Comparison of ENCODE assay signal across 9 mouse cellular contexts in the genomic region with DNA sequence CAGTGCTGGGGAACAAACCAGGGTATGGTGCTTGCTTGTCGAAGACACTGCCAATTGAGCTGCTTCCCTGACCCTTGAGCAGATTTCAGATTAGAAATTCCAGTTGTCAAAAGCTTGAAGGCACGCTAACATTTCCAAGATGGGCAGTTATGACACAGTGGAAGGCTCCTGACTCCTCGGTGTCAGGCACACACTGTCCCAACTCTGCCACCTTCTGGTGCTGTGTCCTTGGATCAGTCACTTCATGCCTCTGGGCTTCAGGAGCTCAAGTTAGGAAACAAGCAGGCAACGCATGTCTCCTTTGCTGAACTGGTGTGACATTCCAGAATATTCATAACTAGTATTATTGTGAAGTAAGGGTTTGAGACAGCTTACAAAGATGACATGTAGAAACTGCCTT. TPM values are rescaled to one million over a fixed set of nuclear protein-coding genes. Genes with fewer than 3 reads are reported as not detected.
DNase-seq lines count a peak whose midpoint lies in the region; ATAC-seq and TF ChIP-seq lines count a peak whose summit lies in the region.
"Had no signal": no experiment of that assay in that cellular context is flagged by ENCODE, and none has a peak within 500 bp of the region (broad histone marks: within the 10 kb centered on the region; RNA-seq: fewer than 3 reads in every experiment).

No protein-coding gene starts in this region.

- no peak for TF ChIP-seq EP300 in liver, embryonic 14.5 days (IDR thresholded peaks at IDR 0.05; ENCODE audit: low read depth)

- WGBS in liver, embryonic 14.5 days (ENCODE audit: insufficient replicate concordance), result 35% methylated on average over 4 of the region's 4 CpGs
- WGBS in hindbrain, embryonic 13.5 days, result 75% methylated on average over 4 of the region's 4 CpGs

- no peaks in the 10 kb centered on the region for H3K36me3 ChIP-seq in liver, embryonic 14.5 days (replicated peaks; ENCODE audit: control insufficient read depth, insufficient read depth, low read depth)
- H3K36me3 ChIP-seq in hindbrain, embryonic 13.5 days, result no peaks in the 10 kb centered on the region
- H3K36me3 ChIP-seq: limb, embryonic 15.5 days had no signal

- H3K27me3 ChIP-seq in liver, embryonic 14.5 days (ENCODE audit: control insufficient read depth, insufficient read depth, low read length), result no peaks in the 10 kb centered on the region
- H3K27me3 ChIP-seq in hindbrain, embryonic 13.5 days, result no peaks in the 10 kb centered on the region
- H3K27me3 ChIP-seq: limb, embryonic 15.5 days had no signal

- no peak for ATAC-seq in liver, embryonic 14.5 days (ENCODE audit: insufficient read depth)
- no peak for ATAC-seq in hindbrain, embryonic 13.5 days (ENCODE audit: low FRiP score)

- no peak for DNase-seq in gastrocnemius, adult 2 months
- DNase-seq in gastrocnemius, postnatal 25 days, result no peak
- peak; percentile 31 for DNase-seq in A20 (ENCODE audit: low read depth, low spot score)
- peak; percentile 55 for DNase-seq in brain, adult 2 months (ENCODE audit: low read depth, low spot score)
- no peak for DNase-seq in liver, embryonic 14.5 days (ENCODE audit: low read depth in 3 of 3, low spot score in 3 of 3)
- no peak for DNase-seq in natural killer cell, adult 2 months (ENCODE audit: low spot score in 2 of 2)
- DNase-seq in layer of hippocampus, postnatal 10 days (ENCODE audit: low spot score in 2 of 2), result no peak

- H3K9me3 ChIP-seq in liver, embryonic 14.5 days (ENCODE audit: control insufficient read depth, low read length), result no peaks in the 10 kb centered on the region
- H3K9me3 ChIP-seq in hindbrain, embryonic 13.5 days, result no peaks in the 10 kb centered on the region
- H3K9me3 ChIP-seq: limb, embryonic 15.5 days had no signal

- intact Hi-C loops in gastrocnemius, adult 2 months (cut with DNase I), result loop anchor here (10.0 kb wide), 1 partner anchor 157 kb away; no protein-coding TSS in a partner anchor

- no peak overlapping the region for H3K9ac ChIP-seq in liver, embryonic 14.5 days (replicated peaks)
- no peak overlapping the region for H3K9ac ChIP-seq in hindbrain, embryonic 13.5 days
- H3K9ac ChIP-seq: limb, embryonic 15.5 days had no signal

- no peak overlapping the region for H3K4me2 ChIP-seq in liver, embryonic 14.5 days (ENCODE audit: low read depth)
- H3K4me2 ChIP-seq in hindbrain, embryonic 13.5 days, result no peak overlapping the region
- H3K4me2 ChIP-seq: limb, embryonic 15.5 days had no signal

- H3K27ac ChIP-seq in gastrocnemius, adult 2 months, result no peak overlapping the region
- no peak overlapping the region for H3K27ac ChIP-seq in liver, embryonic 14.5 days
- H3K27ac ChIP-seq in hindbrain, embryonic 13.5 days, result no peak overlapping the region
- H3K27ac ChIP-seq: limb, embryonic 15.5 days had no signal

- peak; percentile 54 for TF ChIP-seq CTCF in gastrocnemius, adult 2 months (IDR thresholded peaks at IDR 0.05)
- peak; percentile 60 for TF ChIP-seq CTCF in liver, embryonic 14.5 days (IDR thresholded peaks at IDR 0.05; ENCODE audit: low read depth)

- no peak overlapping the region for H3K4me3 ChIP-seq in gastrocnemius, adult 2 months
- no peak overlapping the region for H3K4me3 ChIP-seq in liver, embryonic 14.5 days (ENCODE audit: insufficient read depth in 1 of 2, low read depth in 2 of 2, low read length in 2 of 2)
- no peak overlapping the region for H3K4me3 ChIP-seq in hindbrain, embryonic 13.5 days
- H3K4me3 ChIP-seq: limb, embryonic 15.5 days had no signal

- H3K4me1 ChIP-seq in liver, embryonic 14.5 days (replicated peaks; ENCODE audit: control insufficient read depth in 2 of 2, insufficient read depth in 2 of 2, low read length in 1 of 2), result peaks cover 0 to 17% of the 10 kb centered on the region in 2 experiments; a peak in 2 of 4 replicates
- peaks cover 17% of the 10 kb centered on the region for H3K4me1 ChIP-seq in hindbrain, embryonic 13.5 days (replicated peaks)

RNA-seq across cellular contexts. Expression of a gene that starts 39.7 kb away (rescaled TPM):
- 100 to 1,000 TPM; 195 to 263 TPM for total RNA-seq in gastrocnemius, adult 2 months (2021)
- total RNA-seq in gastrocnemius, postnatal 25 days (2021), result 100 to 1,000 TPM; 222 to 266 TPM
- 62.7 and 63.4 TPM in 2 replicates for polyA plus RNA-seq in liver, embryonic 14.5 days (2012; rRNA removed)
- polyA plus RNA-seq in liver, embryonic 14.5 days (2014; fragmentation: Nextera tagmentation; extraction: Ambion mirVana), result 45.9 and 48.9 TPM in 2 replicates
- total RNA-seq in layer of hippocampus, postnatal 10 days (2021), result 100 to 1,000 TPM; 205 to 226 TPM
- polyA plus RNA-seq in hindbrain, embryonic 13.5 days (2015; fragmentation: Nextera tagmentation; extraction: Ambion mirVana), result 229 and 244 TPM in 2 replicates

Comparison
In these comparisons a context has a peak if more than half of its experiments do, and no peak if none do; other contexts are left out.
1. DNase-seq: peak in A20 (single experiment) and brain, adult 2 months (single experiment); none in gastrocnemius, adult 2 months (single experiment), gastrocnemius, postnatal 25 days (single experiment), liver, embryonic 14.5 days (0 of 3), natural killer cell, adult 2 months (0 of 2) and layer of hippocampus, postnatal 10 days (0 of 2).